Mouse (Mus musculus) kidney, postnatal 14 days (tissue): ENCODE measurements at regions not wholly inside any gene's neighbourhood (a gene's known extent, or its start where the extent isn't known, plus 50 kb on each side); places are given as distances from the start of the nearest gene placed in this dataset.

Experiments
- DNase-seq: peaks from one replicate; pipeline ENCODE4 v3.0.0; 2022; ENCODE audit warnings: mixed read lengths

DNA sequence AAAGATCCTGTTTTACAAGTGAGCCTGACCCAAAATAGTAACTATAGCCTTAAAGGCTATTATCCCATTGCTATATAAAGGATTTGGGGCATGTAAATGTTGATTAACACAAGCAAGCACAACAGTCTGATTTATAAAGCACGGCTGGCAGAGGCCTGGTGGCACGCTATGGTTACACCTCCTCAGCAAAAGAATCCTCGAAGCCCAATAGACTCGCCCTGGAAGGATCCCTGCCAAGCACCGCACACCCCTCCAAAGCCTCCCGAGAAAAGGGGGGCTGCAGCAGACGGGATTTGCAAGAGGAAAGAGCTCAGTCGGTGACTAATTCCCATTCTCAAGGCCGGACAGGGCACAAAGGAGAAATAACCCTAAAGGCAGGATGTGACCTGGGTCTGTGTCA lies 150.2 kb upstream of the Spred2 start:
- DNase-seq: no peak

- DNase-seq: no peak
These were observed 148.4 kb upstream of the Spred2 start for GRCm38 (mm10) chr11:19775741-19776140.

GRCm38 (mm10) chr11:19776473-19777200 lies 147.5 kb upstream of the Spred2 start:
- DNase-seq: no peak

DNA sequence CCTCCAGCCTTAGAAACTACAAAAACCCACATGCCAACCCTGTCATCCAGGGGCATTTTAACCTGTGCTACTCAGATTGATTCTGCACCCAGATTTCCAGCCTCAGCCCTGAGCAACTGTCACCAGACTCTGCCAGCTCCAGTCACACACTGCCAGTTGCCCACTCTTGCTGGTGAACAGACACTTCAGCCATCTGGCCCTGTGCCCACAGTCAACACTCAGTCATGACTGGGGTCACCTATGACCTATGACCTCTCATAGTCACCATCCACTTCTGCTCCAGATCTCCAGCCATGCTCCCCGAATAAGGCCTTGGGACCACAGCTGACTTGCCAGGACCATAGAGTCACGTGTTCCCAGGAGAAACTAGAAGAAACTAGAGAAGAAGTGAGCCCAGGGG lies 146.0 kb upstream of the Spred2 start:
- no peak for DNase-seq

GRCm38 (mm10) chr11:19785110-19785509 lies 139.1 kb upstream of the Spred2 start:
- DNase-seq: no peak

- DNase-seq: no peak
These were observed 127.1 kb upstream of the Spred2 start for GRCm38 (mm10) chr11:19796950-19797670.

DNA sequence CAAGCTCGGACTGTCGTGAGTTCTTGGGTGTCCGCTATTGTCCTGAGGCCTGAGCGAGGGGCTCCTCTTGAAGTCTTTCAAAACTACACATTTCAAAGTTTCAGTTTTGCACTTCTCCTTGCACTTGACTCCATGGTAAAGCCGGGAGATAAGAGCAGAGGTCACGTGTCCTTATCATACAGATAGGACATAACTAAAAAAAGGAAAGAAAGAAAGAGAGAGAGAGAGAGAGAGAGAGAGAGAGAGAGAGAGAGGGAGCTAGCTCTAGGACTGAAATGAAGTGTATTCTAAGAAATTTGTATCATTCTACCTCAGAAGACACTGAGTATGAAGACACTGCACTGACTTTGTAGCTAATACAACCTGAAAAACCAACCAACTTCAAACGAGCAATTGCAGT lies 114.8 kb upstream of the Spred2 start:
- DNase-seq: no peak

- DNase-seq: no peak
These were observed 112.7 kb upstream of the Spred2 start for GRCm38 (mm10) chr11:19811271-19811991.

- DNase-seq: no peak
These were observed 112.0 kb upstream of the Spred2 start for GRCm38 (mm10) chr11:19811992-19812690.

DNA sequence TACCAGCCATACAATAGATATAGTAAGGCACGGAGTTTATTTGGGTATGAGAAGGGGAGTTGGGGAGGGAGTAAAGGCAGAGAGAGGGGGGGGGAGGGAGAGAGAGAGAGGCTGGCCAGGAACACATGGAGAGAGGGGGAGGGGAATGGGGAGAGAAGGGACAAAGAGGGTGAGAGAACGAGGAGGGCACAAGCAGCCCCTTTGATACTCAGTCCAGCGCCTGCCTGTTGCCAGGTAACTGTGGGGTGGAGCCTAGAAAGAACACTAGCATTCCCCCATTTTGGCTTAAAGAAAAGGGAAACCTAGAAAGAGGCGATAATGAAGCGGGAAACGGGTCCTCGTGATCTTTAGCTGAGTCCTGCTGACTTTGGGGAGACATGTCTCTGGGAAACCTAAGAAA lies 110.6 kb upstream of the Spred2 start:
- no peak for DNase-seq

- no peak for DNase-seq
These were observed 101.2 kb upstream of the Spred2 start for GRCm38 (mm10) chr11:19822991-19823390.

- peak; percentile 71 for DNase-seq
These were observed 100.7 kb upstream of the Spred2 start for GRCm38 (mm10) chr11:19823461-19823895.

DNA sequence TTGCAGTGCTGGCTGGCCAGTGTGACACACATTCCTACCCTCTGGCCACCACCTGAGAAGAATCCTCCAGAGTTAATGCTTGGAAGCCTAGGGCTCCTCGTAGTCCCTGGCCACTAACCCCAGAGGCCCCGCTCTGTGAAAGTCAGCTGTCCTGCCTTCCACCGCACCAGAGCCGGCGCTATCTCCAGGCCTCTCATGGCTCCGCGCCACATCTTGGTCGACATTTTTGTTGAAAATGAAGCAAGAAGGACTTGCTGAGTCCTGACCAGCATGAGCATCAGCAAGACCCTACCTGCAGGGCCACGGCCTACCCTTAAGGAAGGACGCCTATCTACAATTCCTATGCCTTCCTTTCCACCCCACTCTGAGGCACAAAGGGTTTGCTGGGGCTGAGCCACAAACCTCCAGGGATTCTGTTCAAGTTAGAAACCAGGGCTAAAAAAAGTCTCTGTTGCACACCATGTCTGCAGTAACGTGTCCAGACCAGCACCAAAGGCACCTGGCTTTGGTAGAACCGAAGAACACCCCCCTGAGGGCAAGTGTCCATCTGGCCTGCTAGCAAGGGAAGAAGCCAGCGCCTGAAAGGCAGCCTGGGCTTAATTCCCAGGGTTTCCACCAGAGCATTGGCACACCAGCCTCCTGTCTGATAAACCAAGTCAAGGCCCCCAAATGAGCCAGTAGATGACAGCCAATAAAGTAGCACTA lies 97.5 kb upstream of the Spred2 start:
- DNase-seq: no peak

GRCm38 (mm10) chr11:19827996-19828395 lies 96.2 kb upstream of the Spred2 start:
- peak; percentile 46 for DNase-seq

DNA sequence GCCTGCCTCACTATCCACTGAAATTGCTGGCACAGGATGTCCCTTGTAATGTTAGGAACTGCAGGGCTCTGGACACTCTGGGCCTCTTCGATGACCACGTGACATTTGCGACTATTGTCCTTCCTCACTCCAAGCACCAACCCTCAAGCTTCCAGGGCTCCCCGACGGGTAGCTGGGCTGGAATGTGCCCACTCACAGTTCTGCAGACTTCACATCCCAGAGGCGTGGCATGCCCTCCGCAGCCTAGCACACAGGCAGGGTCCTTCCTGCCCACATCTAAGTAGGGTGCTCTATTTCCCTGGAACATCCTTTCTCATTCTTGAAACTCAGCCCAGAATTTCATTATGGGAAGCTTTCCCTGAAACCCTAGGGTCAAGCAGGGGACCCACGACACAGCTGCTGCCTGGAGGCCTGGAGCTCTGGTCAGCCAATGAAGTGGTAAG lies 95.2 kb upstream of the Spred2 start:
- DNase-seq: peak; percentile 47

DNA sequence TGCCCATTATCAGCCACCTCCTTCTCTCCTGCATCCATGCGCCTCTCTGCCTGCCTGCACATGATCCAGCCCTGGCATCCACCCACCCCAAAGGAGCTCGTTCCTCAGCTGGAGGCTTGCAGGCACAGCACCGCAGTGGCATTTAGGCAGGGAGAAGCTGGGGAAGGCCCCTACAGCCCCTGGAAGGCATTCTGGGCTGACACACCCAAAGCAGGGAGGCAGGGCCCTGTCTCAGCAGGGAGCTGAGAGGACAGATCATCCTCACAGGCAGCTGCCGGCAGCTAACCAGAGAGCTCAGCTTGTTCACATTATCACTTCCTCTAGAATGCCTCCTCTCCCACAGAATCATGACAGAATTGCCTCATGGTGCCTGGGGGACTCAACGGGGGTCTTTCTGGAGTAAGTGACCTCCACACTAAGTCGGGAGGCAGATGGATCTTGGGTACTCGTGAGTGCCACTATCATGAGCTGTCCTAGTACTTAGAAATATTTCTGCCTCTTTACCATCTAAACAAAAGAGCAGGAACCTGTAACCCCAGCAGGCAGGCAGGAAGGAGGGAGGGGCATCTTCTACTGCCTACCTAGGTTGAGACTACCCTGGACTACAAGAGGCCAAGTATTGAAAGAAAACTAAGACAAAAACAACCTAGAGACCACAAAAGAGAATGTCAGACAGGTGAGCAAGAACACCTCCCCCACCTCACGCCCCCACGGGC lies 94.5 kb upstream of the Spred2 start:
- no peak for DNase-seq

- peak; percentile 77 for DNase-seq
These were observed 93.7 kb upstream of the Spred2 start for GRCm38 (mm10) chr11:19830280-19831062.

- no peak for DNase-seq
These were observed 89.6 kb upstream of the Spred2 start for GRCm38 (mm10) chr11:19834561-19834960.

DNA sequence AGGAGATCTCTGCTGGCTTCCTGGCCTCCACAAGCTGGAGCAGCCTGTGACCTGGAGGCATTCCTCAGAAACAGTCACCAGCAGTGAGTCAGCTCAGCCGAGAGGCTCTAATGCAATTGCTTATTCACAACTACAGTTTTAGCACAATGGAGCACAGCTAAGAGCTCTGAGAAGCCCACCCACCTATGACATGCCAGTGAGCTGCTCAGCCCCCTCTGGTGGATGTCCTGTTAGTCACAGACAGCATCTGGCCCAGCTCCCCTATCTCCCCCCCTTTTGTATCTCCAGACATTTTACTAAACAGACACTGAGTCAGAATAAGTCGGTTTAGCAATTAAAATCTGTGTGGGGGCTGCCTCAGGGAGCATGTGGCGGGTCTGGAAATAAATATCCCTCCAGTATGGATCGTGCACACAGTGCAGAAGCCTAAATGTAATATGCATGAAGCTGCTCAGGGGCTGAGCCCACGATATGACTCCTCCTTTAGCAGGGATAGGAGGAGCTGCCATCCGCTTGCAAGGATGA lies 88.9 kb upstream of the Spred2 start:
- DNase-seq: no peak

- no peak for DNase-seq
These were observed 85.2 kb upstream of the Spred2 start for GRCm38 (mm10) chr11:19838932-19839331.

DNA sequence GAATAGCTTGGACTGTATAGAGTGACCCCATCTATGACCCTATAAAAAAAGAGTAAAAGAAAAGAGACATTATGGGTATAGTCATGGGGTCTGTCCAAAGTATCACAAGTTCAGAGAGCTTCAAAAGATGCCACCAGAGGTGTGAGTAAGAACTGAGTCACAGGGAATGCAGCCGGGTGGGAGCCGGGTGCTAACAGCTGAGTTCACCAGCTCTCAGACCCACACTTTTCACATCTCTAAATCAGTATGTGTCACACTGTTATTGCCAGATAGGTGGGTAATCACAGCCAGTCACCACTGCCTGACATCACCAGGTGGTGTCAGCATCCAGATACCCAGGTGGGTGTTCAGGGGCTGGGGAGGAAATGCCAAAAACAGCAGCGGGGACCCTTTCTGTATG lies 81.1 kb upstream of the Spred2 start:
- DNase-seq: no peak
